In genomic region chr1:115784737-115785136, GRCm38 (mm10) we compare ENCODE assay signal across 17 mouse cellular contexts.
DNase-seq lines count a peak whose midpoint lies in the region; ATAC-seq and TF ChIP-seq lines count a peak whose summit lies in the region.
"Had no signal": no experiment of that assay in that cellular context is flagged by ENCODE, and none has a peak within 500 bp of the region (broad histone marks: within the 10 kb centered on the region; RNA-seq: fewer than 3 reads in every experiment).

No protein-coding gene starts in this region.

- H3K36me3 ChIP-seq in forebrain, embryonic 15.5 days, result no peaks in the 10 kb centered on the region
- no peaks in the 10 kb centered on the region for H3K36me3 ChIP-seq in midbrain, embryonic 13.5 days
- H3K36me3 ChIP-seq: embryonic facial prominence, embryonic 15.5 days; heart, embryonic 12.5 days; limb, embryonic 15.5 days; stomach, embryonic 15.5 days had no signal

- ATAC-seq in forebrain, embryonic 15.5 days (replicated peaks), result peak; percentile 92
- ATAC-seq in midbrain, embryonic 13.5 days, result peak; percentile 94
- ATAC-seq in activated CD4-positive, CD25-positive, alpha-beta regulatory T cell, adult 4 months, result no peak
- ATAC-seq: Patski had no signal

- peak; percentile 24 to 48 for DNase-seq in right cerebral cortex, postnatal 10 days (ENCODE audit: low spot score in 2 of 2)
- DNase-seq in right cerebral cortex, postnatal 4 days, result no peak
- no peak for DNase-seq in layer of hippocampus, adult 2 months (ENCODE audit: low spot score in 2 of 2)
- no peak for DNase-seq in MN1 (ENCODE audit: low spot score)
- DNase-seq: cerebellum, postnatal 25 days; kidney, adult 9 months; lung, adult 2 months; thymus, postnatal 14 days had no signal

- no peaks in the 10 kb centered on the region for H3K9me3 ChIP-seq in forebrain, embryonic 15.5 days
- H3K9me3 ChIP-seq in midbrain, embryonic 13.5 days, result no peaks in the 10 kb centered on the region
- H3K9me3 ChIP-seq: embryonic facial prominence, embryonic 15.5 days; heart, embryonic 12.5 days; limb, embryonic 15.5 days; megakaryocyte, embryonic 14.5 days; stomach, embryonic 15.5 days had no signal

- 14% methylated on average over 5 of the region's 5 CpGs for WGBS in forebrain, embryonic 15.5 days
- WGBS in midbrain, embryonic 13.5 days, result 26% methylated on average over 5 of the region's 5 CpGs

- H3K27ac ChIP-seq in forebrain, embryonic 15.5 days (replicated peaks), result no peak overlapping the region; the same call in 1 of the 2 replicates
- H3K27ac ChIP-seq in midbrain, embryonic 13.5 days, result no peak overlapping the region
- H3K27ac ChIP-seq in layer of hippocampus, adult 2 months, result no peak overlapping the region
- H3K27ac ChIP-seq: embryonic facial prominence, embryonic 15.5 days; limb, embryonic 15.5 days; stomach, embryonic 15.5 days had no signal

- H3K9ac ChIP-seq in forebrain, embryonic 15.5 days (replicated peaks), result no peak overlapping the region
- no peak overlapping the region for H3K9ac ChIP-seq in midbrain, embryonic 13.5 days (replicated peaks)
- H3K9ac ChIP-seq: embryonic facial prominence, embryonic 15.5 days; heart, embryonic 12.5 days; limb, embryonic 15.5 days; stomach, embryonic 15.5 days had no signal

- no peak for TF ChIP-seq CTCF in layer of hippocampus, adult 2 months (conservative IDR thresholded peaks at IDR 0.05)

- H3K4me3 ChIP-seq in forebrain, embryonic 15.5 days, result no peak overlapping the region
- no peak overlapping the region for H3K4me3 ChIP-seq in midbrain, embryonic 13.5 days (replicated peaks)
- H3K4me3 ChIP-seq in layer of hippocampus, adult 2 months, result no peak overlapping the region
- H3K4me3 ChIP-seq: embryonic facial prominence, embryonic 15.5 days; heart, embryonic 12.5 days; limb, embryonic 15.5 days; megakaryocyte, embryonic 14.5 days; stomach, embryonic 15.5 days had no signal

- peaks cover 10% of the 10 kb centered on the region for H3K4me1 ChIP-seq in forebrain, embryonic 15.5 days
- peaks cover 7% of the 10 kb centered on the region; the same call in 1 of the 2 replicates for H3K4me1 ChIP-seq in midbrain, embryonic 13.5 days (replicated peaks)
- H3K4me1 ChIP-seq: embryonic facial prominence, embryonic 15.5 days; heart, embryonic 12.5 days; limb, embryonic 15.5 days; megakaryocyte, embryonic 14.5 days; stomach, embryonic 15.5 days had no signal

- H3K27me3 ChIP-seq in forebrain, embryonic 15.5 days, result no peaks in the 10 kb centered on the region
- no peaks in the 10 kb centered on the region for H3K27me3 ChIP-seq in midbrain, embryonic 13.5 days
- H3K27me3 ChIP-seq: embryonic facial prominence, embryonic 15.5 days; heart, embryonic 12.5 days; limb, embryonic 15.5 days; megakaryocyte, embryonic 14.5 days; Patski; stomach, embryonic 15.5 days had no signal

- H3K4me2 ChIP-seq in forebrain, embryonic 15.5 days (replicated peaks), result peak overlapping the region; percentile 19; the same call in 1 of the 2 replicates
- no peak overlapping the region for H3K4me2 ChIP-seq in midbrain, embryonic 13.5 days (replicated peaks)
- H3K4me2 ChIP-seq: embryonic facial prominence, embryonic 15.5 days; heart, embryonic 12.5 days; limb, embryonic 15.5 days; stomach, embryonic 15.5 days had no signal

Comparison
In these comparisons a context has a peak if more than half of its experiments do, and no peak if none do; other contexts are left out.
1. DNase-seq: peak in right cerebral cortex, postnatal 10 days (2 of 2); none in right cerebral cortex, postnatal 4 days (single experiment), layer of hippocampus, adult 2 months (0 of 2) and MN1 (single experiment).